Mouse (Mus musculus): ENCODE data around the gene Inpp4b.

DNA sequence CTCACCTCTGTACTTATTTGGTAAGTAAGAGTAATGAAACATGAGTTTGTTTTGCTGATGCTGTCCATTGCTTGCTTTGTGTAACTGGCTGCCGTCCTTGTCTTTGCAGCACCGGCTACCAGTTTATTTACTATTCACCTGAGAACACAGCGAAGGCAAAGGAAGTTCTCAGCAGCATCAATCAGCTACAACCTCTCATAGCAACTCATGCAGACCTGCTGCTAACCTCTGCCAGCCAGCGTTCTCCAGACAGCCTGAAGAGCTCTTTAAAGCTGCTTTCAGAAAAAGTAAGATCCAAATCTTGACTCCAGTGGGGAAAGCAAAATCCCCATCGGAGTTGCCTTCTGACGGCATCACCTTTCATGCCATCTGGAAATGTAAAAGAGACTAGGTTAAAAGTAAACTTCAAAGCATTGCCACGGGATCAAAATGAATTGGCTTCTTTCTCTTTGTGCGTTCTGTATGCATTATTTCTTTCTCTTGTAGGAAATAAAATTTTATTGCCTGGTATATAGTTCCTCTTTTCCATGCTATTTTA is 642.8 kb downstream of the Inpp4b start:
- TF ChIP-seq CTCF (IDR thresholded peaks at IDR 0.05; ENCODE audit: extremely low read depth, insufficient read length, insufficient replicate concordance, low read depth, low read length) (no peak), POLR2A (IDR thresholded peaks at IDR 0.05; ENCODE audit: low read depth, low read length) (no peak)

Data from small intestine, adult 2 months (tissue).